Mouse (Mus musculus): Measurements from ENCODE around the gene Zbtb26. TPM values are rescaled to one million over a fixed set of nuclear protein-coding genes. Genes with fewer than 3 reads are reported as not detected.

The Zbtb26 gene
- polyA plus RNA-seq, 1 experiment: 7.7 TPM

DNA sequence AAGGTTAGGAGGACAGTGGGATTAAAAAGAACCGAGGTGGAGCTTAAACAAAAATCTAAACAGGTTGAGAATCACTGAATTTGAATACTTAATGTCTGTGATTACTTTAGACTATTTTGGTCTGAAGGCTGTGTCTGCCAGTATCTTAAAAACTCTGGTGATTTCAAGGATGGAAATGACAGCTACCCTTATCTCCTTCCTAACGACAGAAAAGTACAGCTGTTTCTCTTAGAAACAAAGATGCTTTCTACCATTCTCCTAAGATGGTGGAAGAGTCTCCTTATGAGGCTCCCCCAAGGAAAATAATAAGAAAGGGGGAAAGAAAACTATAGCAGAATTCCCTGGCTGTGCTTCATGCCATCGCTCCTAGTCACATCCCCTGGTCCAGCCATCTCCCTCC is 21.0 kb downstream of the Zbtb26 start:
- Histone ChIP-seq H3K4me3 (replicated peaks; ENCODE audit: insufficient read depth, low read depth, low read length) (peak overlapping the region; percentile 85), H3K27me3 (ENCODE audit: control insufficient read depth, insufficient read depth, low read length) (no peaks in the 10 kb centered on the region), H3K27ac (ENCODE audit: insufficient read depth, low read length) (peak overlapping the region; percentile 85)

DNA sequence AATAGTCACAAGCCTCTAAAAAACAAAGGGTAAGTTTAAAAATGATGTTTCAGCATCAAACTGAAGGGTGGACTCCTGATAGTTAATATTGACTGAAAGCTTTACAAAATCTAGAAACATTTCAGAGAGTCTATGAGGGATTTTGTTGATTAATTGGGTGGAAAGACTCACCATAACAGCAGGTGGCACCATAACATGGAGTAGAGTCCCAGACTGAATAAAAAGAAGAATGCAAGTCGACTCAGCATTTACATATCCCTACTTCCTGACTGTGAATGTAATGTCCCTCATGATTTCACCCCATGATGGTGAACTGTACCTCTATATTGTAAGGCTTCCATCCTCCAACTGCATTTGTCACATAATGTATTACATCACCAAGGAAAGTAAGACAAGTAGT is 47.4 kb downstream of the Zbtb26 start:
- TF ChIP-seq CTCF (IDR thresholded peaks at IDR 0.05; ENCODE audit: borderline replicate concordance, insufficient read depth, low read depth, low read length) (no peak), POLR2A (IDR thresholded peaks at IDR 0.05; ENCODE audit: borderline replicate concordance, insufficient read depth, low read length) (no peak)
- WGBS: 32% methylated on average over 1 of the region's 1 CpGs
- DNase-seq: no peak
- H3K4me3 ChIP-seq (replicated peaks; ENCODE audit: insufficient read depth, low read depth, low read length): no peak overlapping the region
- no peak overlapping the region for H3K27ac ChIP-seq (ENCODE audit: insufficient read depth, low read length)
- no peaks in the 10 kb centered on the region for H3K27me3 ChIP-seq (ENCODE audit: control insufficient read depth, insufficient read depth, low read length)
- H3K4me1 ChIP-seq (ENCODE audit: control insufficient read depth, insufficient read depth, low read length): no peaks in the 10 kb centered on the region

More for the DNA sequence above, 21.0 kb downstream of the Zbtb26 start:
- under 1% methylated on average over 3 of the region's 3 CpGs for WGBS
- TF ChIP-seq POLR2A (IDR thresholded peaks at IDR 0.05; ENCODE audit: borderline replicate concordance, insufficient read depth, low read length) (no peak), CTCF (IDR thresholded peaks at IDR 0.05; ENCODE audit: borderline replicate concordance, insufficient read depth, low read depth, low read length) (no peak)
- no peaks in the 10 kb centered on the region; the same call in 1 of the 2 replicates for H3K4me1 ChIP-seq (ENCODE audit: control insufficient read depth, insufficient read depth, low read length)
- no peak for DNase-seq

DNA sequence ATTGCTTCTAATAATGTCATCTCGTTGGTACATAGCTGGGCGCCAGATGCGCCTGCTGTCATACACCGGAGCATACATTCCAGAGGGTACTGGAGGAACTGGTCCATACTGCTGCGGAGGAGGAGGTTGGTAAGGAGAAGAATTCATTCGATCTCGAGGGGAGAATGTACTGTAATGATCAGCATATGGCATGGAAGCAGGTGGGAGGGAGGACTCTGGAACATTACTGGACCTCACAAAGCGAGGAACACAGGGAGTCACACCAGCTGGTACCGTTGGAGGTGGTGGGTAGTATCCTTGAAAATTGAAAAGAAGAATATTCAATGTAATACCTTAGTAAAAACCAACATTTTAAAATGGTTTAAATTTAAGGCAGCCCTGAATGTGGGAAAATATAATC is 60.0 kb downstream of the Zbtb26 start:
- Histone ChIP-seq H3K4me1 (ENCODE audit: control insufficient read depth, insufficient read depth, low read length) (no peaks in the 10 kb centered on the region), H3K27ac (ENCODE audit: insufficient read depth, low read length) (no peak overlapping the region), H3K27me3 (ENCODE audit: control insufficient read depth, insufficient read depth, low read length) (no peaks in the 10 kb centered on the region), H3K4me3 (replicated peaks; ENCODE audit: insufficient read depth, low read depth, low read length) (no peak overlapping the region)
- DNase-seq: no peak
- no peak for TF ChIP-seq POLR2A (IDR thresholded peaks at IDR 0.05; ENCODE audit: borderline replicate concordance, insufficient read depth, low read length)
- no peak for TF ChIP-seq CTCF (IDR thresholded peaks at IDR 0.05; ENCODE audit: borderline replicate concordance, insufficient read depth, low read depth, low read length)
- WGBS: 52% methylated on average over 9 of the region's 9 CpGs

Other genes with a start within 250 kb of the Zbtb26 start
- gene Olfr366, start 231.6 kb downstream of the Zbtb26 start, polyA plus RNA-seq (2012; rRNA removed): not detected in 2 replicates
- not detected in 2 replicates for gene Olfr368, start 116.6 kb downstream of the Zbtb26 start, polyA plus RNA-seq (2012; rRNA removed)
- 31.0 and 33.7 TPM in 2 replicates for gene Pdcl, start 83.8 kb downstream of the Zbtb26 start, polyA plus RNA-seq (2012; rRNA removed)
- 27.3 TPM in 2 replicates for gene Rc3h2, start 20.2 kb downstream of the Zbtb26 start, polyA plus RNA-seq (2012; rRNA removed)
- 7.4 and 8.0 TPM in 2 replicates for gene Zbtb6, start within 50 bp of the Zbtb26 start, polyA plus RNA-seq (2012; rRNA removed)
- 40.4 and 42.3 TPM in 2 replicates for gene Rabgap1, start 144 bp upstream of the Zbtb26 start, polyA plus RNA-seq (2012; rRNA removed)
- 1.0 and 1.4 TPM in 2 replicates for gene Gpr21, start 73.2 kb upstream of the Zbtb26 start, polyA plus RNA-seq (2012; rRNA removed)

All from cerebellum, adult 2 months (tissue).